Mouse (Mus musculus): ENCODE measurements around the gene Pih1d2. TPM values are rescaled to one million over a fixed set of nuclear protein-coding genes. Genes with fewer than 3 reads are reported as not detected.
A peak's percentile ranks its signal among the peaks of the same experiment; 100 is the strongest.

Pih1d2 gene
- 2.9 and 4.9 TPM in 2 replicates for polyA plus RNA-seq (2014; fragmentation: Nextera tagmentation; extraction: Ambion mirVana)

DNA sequence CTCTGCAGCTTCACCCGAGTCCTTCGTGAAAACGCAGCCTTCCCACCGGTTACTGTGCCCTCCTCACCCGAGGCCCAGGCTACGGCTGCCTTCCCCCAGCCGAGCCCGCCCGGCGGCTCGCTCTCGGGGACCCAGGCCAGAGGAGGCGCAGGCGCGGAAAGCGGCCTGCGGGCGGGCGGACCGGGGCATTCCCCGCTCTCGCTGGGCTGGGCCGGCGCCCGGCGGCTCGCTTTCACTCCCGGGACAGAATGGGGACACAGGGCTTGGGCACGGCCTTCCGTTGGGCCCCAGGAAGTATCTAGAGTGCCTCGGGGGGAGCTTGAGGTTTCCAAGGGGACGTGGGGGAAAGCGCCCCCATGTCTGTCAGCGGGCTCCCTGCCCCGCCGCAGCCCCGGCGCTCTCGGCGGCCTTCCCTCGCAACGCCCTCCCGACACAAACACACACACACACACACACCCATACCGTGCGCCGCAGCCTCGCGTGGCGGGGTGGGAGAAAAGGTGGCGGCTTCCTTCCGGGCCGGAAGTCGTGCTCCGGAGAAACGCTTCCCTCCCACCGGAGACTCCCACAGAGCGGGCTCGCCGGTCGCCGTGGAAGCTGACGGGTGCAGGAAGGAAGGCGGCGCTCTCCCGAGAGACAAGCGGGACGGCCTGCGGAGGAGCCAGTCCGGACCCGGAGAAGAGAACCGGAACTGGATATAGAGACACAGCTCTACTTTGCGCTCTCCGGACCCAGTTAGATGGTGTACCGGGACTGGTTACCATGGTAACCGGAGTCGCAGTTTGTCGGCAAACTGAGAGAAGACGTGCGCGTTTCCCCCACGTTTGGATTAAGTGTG is at the start of gene Pih1d2, which contains the start of gene Nkapd1:
Gene Pih1d2, plus strand, starts transcription at position 556 of the 838 bp plus-strand sequence.
Gene Nkapd1, minus strand, starts transcription at position 699 of the 838 bp plus-strand sequence.
- Histone ChIP-seq H3K27ac (replicated peaks; ENCODE audit: low read depth, low read length) (peak within 1 kb of the TSS; percentile 90), H3K4me2 (ENCODE audit: low read length) (peak within 1 kb of the TSS; percentile 84), H3K4me3 (replicated peaks; ENCODE audit: low read depth, low read length) (peak within 1 kb of the TSS; percentile 68), H3K4me1 (ENCODE audit: control insufficient read depth, insufficient read depth, low read length) (peaks cover 10% of the 10 kb centered on the region), H3K9ac (replicated peaks; ENCODE audit: low read length) (peak within 1 kb of the TSS; percentile 76), H3K27me3 (ENCODE audit: control insufficient read depth, insufficient read depth, low read length) (no peaks in the 10 kb centered on the region), H3K36me3 (ENCODE audit: control insufficient read depth, insufficient read depth, low read length) (peaks cover 24% of the 10 kb centered on the region), H3K9me3 (ENCODE audit: control insufficient read depth, low read length) (no peaks in the 10 kb centered on the region)
- DNase-seq (peak; percentile 95), ATAC-seq (ENCODE audit: low FRiP score, low TSS enrichment) (peak; percentile 93)
- WGBS: under 1% methylated on average over 81 of the region's 81 CpGs

DNA sequence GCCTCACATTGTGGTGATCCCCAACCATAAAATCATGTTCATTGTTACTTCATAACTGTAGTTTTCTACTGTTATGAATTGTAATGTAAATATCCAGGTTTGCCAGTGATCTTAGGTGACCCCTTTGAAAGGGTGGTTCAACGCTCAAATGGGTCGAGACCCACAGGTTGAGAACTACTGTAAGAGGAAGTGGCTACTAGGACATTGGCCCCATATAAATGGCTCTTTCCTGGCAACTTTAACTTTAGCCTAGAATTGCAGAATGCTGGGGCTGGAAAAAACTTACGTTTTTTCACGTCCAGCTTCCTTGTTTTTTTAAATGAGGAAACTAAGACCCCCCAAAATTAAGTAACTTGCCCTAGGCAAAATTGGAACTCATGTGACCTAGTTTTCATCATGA is 49.7 kb upstream of the Pih1d2 start:
- no peak overlapping the region for H3K4me3 ChIP-seq (replicated peaks; ENCODE audit: low read depth, low read length)
- no peaks in the 10 kb centered on the region for H3K36me3 ChIP-seq (ENCODE audit: control insufficient read depth, insufficient read depth, low read length)
- no peak for ATAC-seq (ENCODE audit: low FRiP score, low TSS enrichment)
- H3K4me1 ChIP-seq (ENCODE audit: control insufficient read depth, insufficient read depth, low read length): no peaks in the 10 kb centered on the region
- H3K27ac ChIP-seq (replicated peaks; ENCODE audit: low read depth, low read length): no peak overlapping the region
- WGBS: 91% methylated on average over 4 of the region's 4 CpGs
- no peak overlapping the region for H3K4me2 ChIP-seq (ENCODE audit: low read length)
- H3K27me3 ChIP-seq (ENCODE audit: control insufficient read depth, insufficient read depth, low read length): no peaks in the 10 kb centered on the region
- DNase-seq: no peak
- H3K9ac ChIP-seq (replicated peaks; ENCODE audit: low read length): no peak overlapping the region
- no peaks in the 10 kb centered on the region for H3K9me3 ChIP-seq (ENCODE audit: control insufficient read depth, low read length)

DNA sequence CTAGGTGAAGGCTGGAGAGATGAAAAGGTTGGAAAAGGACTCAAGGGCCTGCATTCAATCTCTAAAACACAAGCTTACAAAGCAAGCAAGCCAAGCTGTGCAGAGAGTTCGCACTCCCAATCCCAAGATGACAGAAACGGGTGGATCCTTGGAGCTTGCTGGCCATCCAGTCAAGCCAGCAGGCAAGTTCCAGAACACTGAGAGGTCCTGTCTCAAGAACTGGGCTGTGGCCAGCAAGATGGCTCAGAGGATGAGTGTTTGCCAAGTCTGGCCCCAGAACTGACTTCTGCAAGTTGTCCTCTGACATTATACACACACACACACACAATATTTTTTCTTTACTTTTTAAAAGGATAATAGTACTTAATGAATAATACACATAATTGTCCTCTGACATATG is 49.2 kb upstream of the Pih1d2 start:
- no peak overlapping the region for H3K9ac ChIP-seq (replicated peaks; ENCODE audit: low read length)

GRCm38 (mm10) chr9:50569599-50570525 is 47.3 kb upstream of the Pih1d2 start:
- WGBS: 83% methylated on average over 10 of the region's 10 CpGs
- H3K27ac ChIP-seq (replicated peaks; ENCODE audit: low read depth, low read length): no peak overlapping the region
- H3K27me3 ChIP-seq (ENCODE audit: control insufficient read depth, insufficient read depth, low read length): no peaks in the 10 kb centered on the region
- no peaks in the 10 kb centered on the region for H3K9me3 ChIP-seq (ENCODE audit: control insufficient read depth, low read length)
- no peaks in the 10 kb centered on the region for H3K36me3 ChIP-seq (ENCODE audit: control insufficient read depth, insufficient read depth, low read length)
- H3K9ac ChIP-seq (replicated peaks; ENCODE audit: low read length): no peak overlapping the region
- ATAC-seq (ENCODE audit: low FRiP score, low TSS enrichment) (no peak), DNase-seq (no peak)
- no peaks in the 10 kb centered on the region for H3K4me1 ChIP-seq (ENCODE audit: control insufficient read depth, insufficient read depth, low read length)
- H3K4me3 ChIP-seq (replicated peaks; ENCODE audit: low read depth, low read length): no peak overlapping the region
- H3K4me2 ChIP-seq (ENCODE audit: low read length): no peak overlapping the region

More for the DNA sequence above, 49.2 kb upstream of the Pih1d2 start:
- no peaks in the 10 kb centered on the region for H3K36me3 ChIP-seq (ENCODE audit: control insufficient read depth, insufficient read depth, low read length)
- H3K4me2 ChIP-seq (ENCODE audit: low read length): no peak overlapping the region
- H3K4me3 ChIP-seq (replicated peaks; ENCODE audit: low read depth, low read length): no peak overlapping the region
- H3K9me3 ChIP-seq (ENCODE audit: control insufficient read depth, low read length): no peaks in the 10 kb centered on the region
- no peak overlapping the region for H3K27ac ChIP-seq (replicated peaks; ENCODE audit: low read depth, low read length)
- no peak for DNase-seq
- no peak for ATAC-seq (ENCODE audit: low FRiP score, low TSS enrichment)
- no peaks in the 10 kb centered on the region for H3K27me3 ChIP-seq (ENCODE audit: control insufficient read depth, insufficient read depth, low read length)
- H3K4me1 ChIP-seq (ENCODE audit: control insufficient read depth, insufficient read depth, low read length): no peaks in the 10 kb centered on the region
- 91% methylated on average over 2 of the region's 2 CpGs for WGBS

GRCm38 (mm10) chr9:50580370-50580769 is 36.8 kb upstream of the Pih1d2 start:
- no peak overlapping the region for H3K27ac ChIP-seq (replicated peaks; ENCODE audit: low read depth, low read length)
- H3K4me1 ChIP-seq (ENCODE audit: control insufficient read depth, insufficient read depth, low read length): no peaks in the 10 kb centered on the region
- no peak overlapping the region for H3K4me2 ChIP-seq (ENCODE audit: low read length)
- no peak overlapping the region for H3K9ac ChIP-seq (replicated peaks; ENCODE audit: low read length)
- ATAC-seq (ENCODE audit: low FRiP score, low TSS enrichment): no peak
- WGBS: 4% methylated on average over 4 of the region's 4 CpGs
- DNase-seq: no peak
- no peaks in the 10 kb centered on the region for H3K27me3 ChIP-seq (ENCODE audit: control insufficient read depth, insufficient read depth, low read length)
- H3K9me3 ChIP-seq (ENCODE audit: control insufficient read depth, low read length): no peaks in the 10 kb centered on the region
- H3K36me3 ChIP-seq (ENCODE audit: control insufficient read depth, insufficient read depth, low read length): no peaks in the 10 kb centered on the region
- H3K4me3 ChIP-seq (replicated peaks; ENCODE audit: low read depth, low read length): no peak overlapping the region

- H3K9me3 ChIP-seq (ENCODE audit: control insufficient read depth, low read length): no peaks in the 10 kb centered on the region
- no peaks in the 10 kb centered on the region for H3K36me3 ChIP-seq (ENCODE audit: control insufficient read depth, insufficient read depth, low read length)
- 85% methylated on average over 6 of the region's 6 CpGs for WGBS
- no peaks in the 10 kb centered on the region for H3K4me1 ChIP-seq (ENCODE audit: control insufficient read depth, insufficient read depth, low read length)
- ATAC-seq (ENCODE audit: low FRiP score, low TSS enrichment) (no peak), DNase-seq (no peak)
- H3K4me3 ChIP-seq (replicated peaks; ENCODE audit: low read depth, low read length): no peak overlapping the region
- no peaks in the 10 kb centered on the region for H3K27me3 ChIP-seq (ENCODE audit: control insufficient read depth, insufficient read depth, low read length)
- H3K27ac ChIP-seq (replicated peaks; ENCODE audit: low read depth, low read length): no peak overlapping the region
- no peak overlapping the region for H3K9ac ChIP-seq (replicated peaks; ENCODE audit: low read length)
- H3K4me2 ChIP-seq (ENCODE audit: low read length): no peak overlapping the region
Observed at GRCm38 (mm10) chr9:50585145-50585818, 31.8 kb upstream of the Pih1d2 start.

DNA sequence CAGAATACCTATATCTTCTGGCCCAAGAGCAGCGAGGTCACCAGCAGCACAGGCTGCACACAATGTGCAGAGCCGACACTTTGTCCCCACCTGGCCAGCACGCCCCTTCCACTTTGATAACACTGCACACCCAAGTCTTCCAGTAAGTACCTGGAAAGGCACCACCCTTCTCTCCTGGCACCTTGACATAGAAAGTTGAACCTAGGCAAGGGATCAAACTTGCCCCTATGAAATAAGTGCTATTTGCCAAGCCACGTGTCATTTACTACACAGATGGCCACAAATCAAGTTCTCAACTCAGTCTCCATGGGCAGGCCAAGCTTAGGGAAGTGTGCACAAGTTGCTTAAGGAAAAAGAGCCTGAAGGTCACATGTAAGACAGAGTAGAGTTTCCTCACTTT is 30.2 kb upstream of the Pih1d2 start:
- ATAC-seq (ENCODE audit: low FRiP score, low TSS enrichment) (no peak), DNase-seq (no peak)
- Histone ChIP-seq H3K27ac (replicated peaks; ENCODE audit: low read depth, low read length) (no peak overlapping the region), H3K9me3 (ENCODE audit: control insufficient read depth, low read length) (no peaks in the 10 kb centered on the region), H3K4me3 (replicated peaks; ENCODE audit: low read depth, low read length) (no peak overlapping the region), H3K9ac (replicated peaks; ENCODE audit: low read length) (no peak overlapping the region), H3K4me1 (ENCODE audit: control insufficient read depth, insufficient read depth, low read length) (no peaks in the 10 kb centered on the region), H3K4me2 (ENCODE audit: low read length) (no peak overlapping the region), H3K36me3 (ENCODE audit: control insufficient read depth, insufficient read depth, low read length) (no peaks in the 10 kb centered on the region), H3K27me3 (ENCODE audit: control insufficient read depth, insufficient read depth, low read length) (no peaks in the 10 kb centered on the region)
- WGBS: 80% methylated on average over 4 of the region's 4 CpGs

- ATAC-seq (ENCODE audit: low FRiP score, low TSS enrichment) (no peak), DNase-seq (no peak)
- no peaks in the 10 kb centered on the region for H3K4me1 ChIP-seq (ENCODE audit: control insufficient read depth, insufficient read depth, low read length)
- H3K36me3 ChIP-seq (ENCODE audit: control insufficient read depth, insufficient read depth, low read length): peaks cover 14% of the 10 kb centered on the region
- H3K4me3 ChIP-seq (replicated peaks; ENCODE audit: low read depth, low read length): no peak overlapping the region
- H3K27ac ChIP-seq (replicated peaks; ENCODE audit: low read depth, low read length): no peak overlapping the region
- no peaks in the 10 kb centered on the region for H3K9me3 ChIP-seq (ENCODE audit: control insufficient read depth, low read length)
- H3K4me2 ChIP-seq (ENCODE audit: low read length): no peak overlapping the region
- H3K9ac ChIP-seq (replicated peaks; ENCODE audit: low read length): no peak overlapping the region
- H3K27me3 ChIP-seq (ENCODE audit: control insufficient read depth, insufficient read depth, low read length): no peaks in the 10 kb centered on the region
- 77% methylated on average over 10 of the region's 10 CpGs for WGBS
Observed at GRCm38 (mm10) chr9:50590856-50591518, 26.1 kb upstream of the Pih1d2 start.

All from midbrain, embryonic 14.5 days (tissue).